Mouse (Mus musculus) embryonic facial prominence, embryonic 14.5 days (tissue): Measurements from ENCODE around the gene Fbxw8. TPM values are rescaled to one million over a fixed set of nuclear protein-coding genes. Genes with fewer than 3 reads are reported as not detected.

Experiments used
- ATAC-seq: fragments of 200-750 bp; cut with Nextera tagmentation; 2 replicates; pipeline ENCODE4 v1.8.0; 2017; ENCODE audit warnings: low read depth, moderate number of reproducible peaks, moderate TSS enrichment
- DNase-seq: peaks from one replicate; pipeline ENCODE4 v3.0.0-alpha.2; 2015; ENCODE audit warnings: low spot score
- H3K27ac ChIP-seq: fragments of 300-500 bp; sonication (generic); replicated peaks from 2 replicates; pipeline ENCODE4 v1.5.1; 2014; ENCODE audit warnings: low read depth, mild to moderate bottlenecking, low read length, moderate library complexity
- H3K27me3 ChIP-seq: fragments of 300-500 bp; sonication (generic); replicated peaks from 2 replicates; pipeline ENCODE4 v1.6.1; 2014; ENCODE audit warnings: low read length; ENCODE audit not compliant: control insufficient read depth, insufficient read depth
- H3K36me3 ChIP-seq: fragments of 300-500 bp; sonication (generic); 2 replicates; pipeline ENCODE4 v1.6.1; 2014; ENCODE audit warnings: low read length, mixed read lengths; ENCODE audit not compliant: control insufficient read depth, insufficient read depth
- H3K4me1 ChIP-seq: fragments of 300-500 bp; sonication (generic); 2 replicates; pipeline ENCODE4 v1.6.1; 2014; ENCODE audit warnings: antibody characterized with exemption, low read length; ENCODE audit not compliant: control insufficient read depth, insufficient read depth
- H3K4me2 ChIP-seq: fragments of 300-500 bp; sonication (generic); 2 replicates; pipeline ENCODE4 v1.6.1; 2014; ENCODE audit warnings: low read depth, mild to moderate bottlenecking, low read length, moderate library complexity, mixed read lengths
- H3K4me3 ChIP-seq: fragments of 300-500 bp; sonication (generic); 2 replicates; pipeline ENCODE4 v1.5.1; 2014; ENCODE audit warnings: low read depth, mild to moderate bottlenecking, low read length
- H3K9ac ChIP-seq: fragments of 300-500 bp; sonication (generic); 2 replicates; pipeline ENCODE4 v1.6.1; 2014; ENCODE audit warnings: low read depth, mild to moderate bottlenecking, low read length, moderate library complexity, mixed read lengths
- H3K9me3 ChIP-seq: fragments of 300-500 bp; sonication (generic); 2 replicates; pipeline ENCODE4 v1.6.1; 2016; ENCODE audit warnings: low read length; ENCODE audit not compliant: control insufficient read depth
- WGBS: fragments of 180-500 bp; shearing (Covaris S2); extraction: QIAGEN DNeasy Blood & Tissue Kit; methylation state at CpG from one replicate; pipeline ENCODE4 v1.1.7; 2014; 5-methylcytosine and 5-hydroxymethylcytosine counted together
- polyA plus RNA-seq: library from polyadenylated mRNA; unstranded; fragments of >200 nt; fragmentation: Nextera tagmentation; extraction: Ambion mirVana; gene quantifications from 2 replicates; pipeline ENCODE4 v1.2.1, GENCODE M21; 2014

The Fbxw8 gene
- polyA plus RNA-seq, 1 experiment from 2014 or later: 31.7 TPM

DNA sequence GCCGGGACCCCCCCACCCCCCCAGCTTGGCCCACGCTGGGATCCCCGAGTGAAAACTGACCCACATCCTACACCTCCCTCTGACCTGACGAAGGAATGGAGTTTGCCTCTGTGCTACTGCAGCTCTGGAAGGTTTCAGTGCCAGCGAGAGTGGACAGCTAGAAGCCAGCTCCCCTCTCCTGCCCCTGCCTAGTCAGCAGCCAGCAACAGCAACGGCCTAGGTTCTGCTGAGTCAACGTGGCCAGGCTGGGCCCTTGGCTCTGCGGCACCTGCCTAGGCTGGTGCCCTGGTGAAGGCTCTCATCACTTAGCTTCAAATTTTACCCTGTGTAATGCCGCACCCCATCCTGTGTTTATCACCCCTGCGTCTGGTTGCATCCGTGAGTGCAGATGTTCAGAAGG, 135.4 kb downstream of the Fbxw8 start:
- no peak for ATAC-seq
- Histone ChIP-seq H3K4me3 (no peak overlapping the region), H3K4me1 (0 out of 2 replicates have a peak, but pooled peaks cover 3% of the 10 kb centered on the region), H3K36me3 (no peaks in the 10 kb centered on the region), H3K27ac (no peak overlapping the region), H3K27me3 (no peaks in the 10 kb centered on the region), H3K9me3 (no peaks in the 10 kb centered on the region), H3K9ac (no peak overlapping the region), H3K4me2 (no peak overlapping the region)
- 53% methylated on average over 10 of the region's 11 CpGs for WGBS
- DNase-seq: no peak

DNA sequence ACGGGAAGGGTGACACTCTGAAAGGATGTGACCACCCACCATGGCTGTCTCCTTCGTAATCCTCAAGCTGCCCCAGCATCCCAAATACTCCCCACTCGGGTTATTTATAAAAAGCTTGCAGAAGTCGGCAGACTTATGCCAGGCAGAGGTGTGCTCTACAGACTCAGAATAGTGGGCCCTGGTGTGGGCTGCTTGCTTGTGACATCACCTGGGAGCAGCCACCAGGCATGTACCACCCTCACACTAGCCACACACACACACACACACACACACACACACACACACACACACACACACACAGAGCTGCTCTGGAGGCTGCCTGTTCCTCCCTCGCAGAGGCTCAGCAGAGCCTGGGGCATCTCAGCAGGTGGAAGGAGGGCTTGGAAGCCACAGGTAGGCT, 137.7 kb downstream of the Fbxw8 start:
- Histone ChIP-seq H3K9me3 (no peaks in the 10 kb centered on the region), H3K27ac (no peak overlapping the region), H3K4me3 (no peak overlapping the region), H3K9ac (no peak overlapping the region; the same call in 1 of the 2 replicates), H3K27me3 (no peaks in the 10 kb centered on the region), H3K4me2 (no peak overlapping the region), H3K36me3 (no peaks in the 10 kb centered on the region), H3K4me1 (0 out of 2 replicates have a peak, but pooled peaks cover 3% of the 10 kb centered on the region)
- DNase-seq (no peak), ATAC-seq (no peak)
- 46% methylated on average over 5 of the region's 5 CpGs for WGBS

DNA sequence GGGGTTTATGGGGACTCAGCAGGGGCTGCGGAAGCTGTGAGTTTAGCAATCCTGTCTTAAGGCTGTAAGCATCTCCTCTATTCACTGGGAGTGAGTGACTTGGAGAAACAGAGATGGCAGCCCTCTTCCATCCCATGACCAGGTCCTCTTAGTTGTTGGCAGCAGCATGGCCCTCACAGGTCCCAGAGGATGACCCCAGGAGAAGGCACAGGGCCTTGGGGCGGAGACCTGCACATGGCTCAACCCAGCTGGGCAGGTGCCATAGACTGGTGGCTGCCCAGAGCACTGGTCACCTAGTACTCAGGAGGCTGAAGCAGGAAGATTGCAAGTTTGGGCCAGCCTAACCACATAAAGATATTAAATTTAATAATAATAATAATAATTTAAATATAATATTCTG, 139.6 kb downstream of the Fbxw8 start:
- H3K9ac ChIP-seq: no peak overlapping the region
- no peaks in the 10 kb centered on the region for H3K27me3 ChIP-seq
- DNase-seq (no peak), ATAC-seq (no peak)
- 0 out of 2 replicates have a peak, but pooled peaks cover 3% of the 10 kb centered on the region for H3K4me1 ChIP-seq
- H3K27ac ChIP-seq: no peak overlapping the region
- 89% methylated on average over 2 of the region's 2 CpGs for whole genome bisulfite sequencing
- no peak overlapping the region for H3K4me3 ChIP-seq
- no peaks in the 10 kb centered on the region for H3K9me3 ChIP-seq
- no peak overlapping the region for H3K4me2 ChIP-seq
- no peaks in the 10 kb centered on the region for H3K36me3 ChIP-seq

DNA sequence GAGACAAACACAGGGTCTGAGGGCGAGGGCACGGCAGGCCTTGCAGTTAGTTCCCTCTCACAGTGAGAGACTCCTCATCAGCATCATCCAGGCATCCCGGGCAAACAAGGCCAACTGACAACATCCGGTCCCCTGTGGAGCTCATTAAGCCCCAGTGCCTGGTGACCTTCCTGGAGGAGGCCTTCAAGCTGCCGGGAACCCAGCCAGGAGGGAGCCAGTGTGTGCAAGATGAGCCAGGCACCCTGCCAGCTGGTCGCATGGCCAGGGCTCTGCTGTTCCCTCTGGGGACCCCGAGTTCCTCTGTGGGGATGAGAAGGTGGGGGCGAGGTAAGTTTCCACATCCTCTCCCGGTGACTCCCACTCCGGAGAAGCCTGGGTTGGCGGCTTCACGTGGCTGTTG, 140.2 kb downstream of the Fbxw8 start:
- ATAC-seq: peak; percentile 66
- WGBS: 10% methylated on average over 11 of the region's 12 CpGs
- Histone ChIP-seq H3K4me1 (0 out of 2 replicates have a peak, but pooled peaks cover 3% of the 10 kb centered on the region), H3K27ac (no peak overlapping the region), H3K36me3 (peaks cover 6% of the 10 kb centered on the region), H3K4me2 (no peak overlapping the region), H3K4me3 (no peak overlapping the region), H3K27me3 (no peaks in the 10 kb centered on the region), H3K9ac (no peak overlapping the region), H3K9me3 (no peaks in the 10 kb centered on the region)
- peak; percentile 67 for DNase-seq

Other genes starting within 250 kb of the Fbxw8 start
- gene Fbxo21, start 178.7 kb downstream of the Fbxw8 start, polyA plus RNA-seq: 43.6 and 50.9 TPM in 2 replicates
- 10.4 and 12.1 TPM in 2 replicates for gene Tesc, start 127.7 kb downstream of the Fbxw8 start, polyA plus RNA-seq
- gene Hrk, start 9.2 kb upstream of the Fbxw8 start, polyA plus RNA-seq: 0.29 and 0.38 TPM in 2 replicates
- gene Rnft2, start 89.7 kb upstream of the Fbxw8 start, polyA plus RNA-seq: 2.8 and 3.6 TPM in 2 replicates
- gene 2410131K14Rik, start 89.8 kb upstream of the Fbxw8 start, polyA plus RNA-seq: 10.1 and 10.7 TPM in 2 replicates